Mouse (Mus musculus): ENCODE measurements around the gene Bicral.
"Not testable (repeated sequence)": the region's sequence is repeated elsewhere in the genome, so short reads cannot be mapped to it uniquely, and the experiment has no call there.

The Bicral gene

DNA sequence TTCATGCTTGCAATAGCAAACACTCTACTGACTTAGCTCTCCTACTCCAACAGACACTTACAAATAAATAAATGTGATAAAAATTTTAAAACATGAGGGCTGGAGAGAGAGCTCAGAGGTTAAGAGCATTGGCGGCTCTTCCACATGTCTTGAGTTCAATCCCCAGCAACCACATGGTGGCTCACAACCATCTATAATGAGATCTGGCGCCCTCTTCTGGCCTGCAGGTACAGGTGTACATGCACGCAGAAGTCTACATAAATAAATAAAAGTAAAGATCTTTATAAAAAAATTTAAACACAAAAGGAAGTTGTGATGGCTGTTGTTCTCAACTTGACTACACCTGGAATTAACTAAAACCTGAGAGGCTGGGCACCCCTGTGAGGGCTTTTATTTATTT is 17.3 kb upstream of the Bicral start:
- no peak for DNase-seq (ENCODE audit: low read depth, low spot score)

DNA sequence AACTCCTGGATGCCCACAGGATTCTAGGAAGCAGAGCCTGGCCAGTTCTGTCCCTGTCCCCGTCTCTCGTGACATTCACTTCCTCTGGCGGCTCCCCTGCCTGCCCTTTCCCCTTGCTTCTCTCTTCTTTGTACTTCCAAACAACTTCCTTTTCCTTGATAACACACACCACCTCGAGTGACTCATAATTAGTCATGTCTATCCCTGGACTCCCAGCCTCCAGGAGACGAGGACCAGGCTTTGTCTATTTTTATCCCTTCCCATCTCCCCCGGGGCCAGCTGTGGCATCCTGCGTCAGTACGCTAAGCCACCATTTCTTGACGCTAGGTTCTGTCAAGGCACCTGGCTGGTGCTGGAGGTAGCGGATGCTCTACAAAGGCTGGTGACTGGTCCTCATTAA is 15.9 kb upstream of the Bicral start:
- no peak for DNase-seq (ENCODE audit: low read depth, low spot score)

DNA sequence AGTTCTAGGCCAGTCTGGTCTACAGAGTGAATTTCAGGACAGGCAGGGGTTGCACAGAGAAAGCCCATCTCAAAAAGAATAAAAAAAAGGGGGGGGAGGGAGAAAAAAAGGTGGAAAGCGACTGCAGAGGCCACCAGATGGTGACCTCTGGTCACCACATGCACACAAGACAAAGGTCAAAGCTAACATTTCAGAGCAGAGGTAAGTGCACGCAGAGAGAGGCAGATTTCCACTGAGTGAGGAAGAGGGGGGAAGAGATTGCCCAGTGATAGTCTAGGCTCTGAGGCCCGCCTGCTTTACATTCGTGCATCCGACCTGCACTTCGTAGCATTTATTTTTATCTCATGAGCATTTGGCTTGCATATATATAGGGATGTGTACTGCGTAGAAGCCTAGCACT is 14.5 kb upstream of the Bicral start:
- no peak for DNase-seq (ENCODE audit: low read depth, low spot score)

DNA sequence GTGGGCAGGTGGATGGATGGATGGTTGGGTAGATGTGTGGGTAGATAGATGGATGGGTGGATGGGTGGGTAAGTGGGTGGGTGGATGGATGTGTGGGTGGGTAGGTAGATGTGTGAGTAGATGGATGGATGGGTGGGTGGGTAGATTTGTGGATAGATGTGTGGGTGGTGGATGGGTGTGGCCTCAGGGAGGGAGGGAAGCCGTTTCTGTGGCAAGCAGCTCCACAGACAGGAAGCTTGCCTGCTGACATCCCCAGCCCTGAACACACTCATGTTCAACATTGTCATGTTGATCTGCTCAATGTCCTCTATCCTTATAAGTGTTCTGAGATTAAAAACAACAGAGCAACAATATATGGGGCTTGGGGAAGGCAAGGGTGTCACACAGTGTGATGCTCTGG is 12.6 kb upstream of the Bicral start:
- no peak for DNase-seq (ENCODE audit: low read depth, low spot score)

DNA sequence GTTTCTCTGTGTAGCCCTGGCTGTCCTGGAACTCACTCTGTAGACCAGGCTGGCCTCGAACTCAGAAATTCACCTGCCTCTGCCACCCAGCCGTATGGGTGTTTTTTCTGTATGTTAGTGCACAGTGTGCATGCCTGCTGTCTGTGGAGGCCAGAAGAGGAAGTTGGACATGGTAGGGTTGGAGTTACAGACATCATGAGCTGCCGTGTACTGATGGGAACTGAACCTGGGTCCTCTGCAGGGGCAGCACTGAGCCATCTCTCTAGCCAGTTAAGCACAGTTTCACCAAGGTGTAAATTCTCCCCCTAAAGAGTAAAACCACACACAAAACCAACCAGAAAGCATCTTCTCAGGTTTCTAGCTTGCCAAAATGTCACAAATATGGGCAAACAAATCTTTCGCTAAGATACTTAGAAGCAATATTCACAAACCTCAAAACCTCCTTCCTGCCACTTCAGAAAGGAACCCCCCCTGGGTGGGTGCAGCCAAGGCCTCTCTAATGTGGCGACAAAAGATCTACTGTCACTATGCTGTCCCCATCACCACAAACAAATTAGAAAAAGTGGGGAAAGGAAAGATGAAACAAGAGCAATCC is 12.0 kb upstream of the Bicral start:
- no peak for DNase-seq (ENCODE audit: low read depth, low spot score)

DNA sequence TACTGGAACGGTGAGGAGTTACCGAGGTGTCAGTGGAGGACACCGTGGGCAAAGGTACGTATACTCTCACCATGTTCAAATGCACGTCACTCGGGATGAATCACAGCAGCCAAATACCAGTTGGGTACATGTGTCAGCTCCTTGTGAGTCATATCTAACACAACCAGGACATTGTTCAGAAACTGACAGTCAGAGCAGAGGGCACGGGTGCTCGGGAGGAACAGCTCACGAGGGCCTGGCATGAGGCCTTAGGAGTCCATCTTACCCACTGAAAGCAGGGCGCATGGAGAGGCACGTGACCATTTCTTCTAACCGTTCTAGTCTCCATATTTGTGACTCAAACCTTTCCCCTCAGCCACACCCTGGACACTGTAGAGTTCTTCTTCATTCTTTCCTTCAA is 8.6 kb upstream of the Bicral start:
- no peak for DNase-seq (ENCODE audit: low read depth, low spot score)

DNA sequence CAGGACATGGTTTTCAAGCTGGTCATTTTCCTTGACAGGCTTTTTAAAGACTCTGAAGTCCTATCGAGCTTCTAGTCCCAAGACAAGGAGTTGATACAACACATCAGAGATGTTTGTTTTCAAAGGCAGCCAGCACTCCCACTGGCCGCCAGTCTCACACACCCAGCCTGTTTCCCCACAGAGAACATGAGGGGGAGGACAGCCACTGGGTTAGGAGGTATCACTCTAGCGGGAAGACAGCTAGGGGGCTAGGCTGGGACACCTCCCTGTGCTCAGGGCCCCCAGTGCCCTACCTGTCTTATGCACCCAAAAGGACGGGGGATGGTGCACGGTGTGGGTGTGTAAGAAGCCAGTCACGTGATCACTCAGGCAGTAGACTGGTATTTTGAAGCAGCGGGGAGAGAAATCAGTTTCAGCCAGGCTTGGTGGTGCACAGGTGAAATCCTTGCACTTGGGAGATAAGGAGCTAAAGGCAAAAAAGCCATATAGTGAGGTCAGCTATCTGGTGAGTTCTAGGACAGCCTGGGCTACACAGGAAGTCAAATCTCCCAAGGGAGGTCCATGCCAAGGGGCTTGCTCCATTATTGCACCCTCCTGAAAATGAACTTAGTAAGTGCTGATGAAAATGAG is 6.4 kb upstream of the Bicral start:
- DNase-seq (ENCODE audit: low read depth, low spot score), result no peak

DNA sequence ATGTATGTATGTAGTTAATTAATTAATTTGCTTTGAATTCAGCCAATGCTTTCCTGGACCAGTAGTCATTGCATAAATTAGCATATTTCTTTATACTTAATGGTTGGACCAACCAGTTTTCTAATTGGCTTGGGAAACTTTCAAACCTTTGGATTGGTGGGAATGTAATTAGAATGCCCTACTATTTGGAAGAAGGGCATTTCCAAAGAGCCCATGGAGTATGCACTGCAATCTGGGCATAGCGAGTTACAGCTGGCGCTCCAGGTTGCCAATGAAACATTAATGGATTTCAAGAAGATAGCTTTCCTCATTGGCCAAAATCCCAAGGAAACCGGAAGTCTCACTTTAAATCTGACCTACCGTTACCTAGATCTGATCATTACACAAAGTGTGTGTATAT is 1.8 kb upstream of the Bicral start:
- DNase-seq (ENCODE audit: low read depth, low spot score), result no peak

DNA sequence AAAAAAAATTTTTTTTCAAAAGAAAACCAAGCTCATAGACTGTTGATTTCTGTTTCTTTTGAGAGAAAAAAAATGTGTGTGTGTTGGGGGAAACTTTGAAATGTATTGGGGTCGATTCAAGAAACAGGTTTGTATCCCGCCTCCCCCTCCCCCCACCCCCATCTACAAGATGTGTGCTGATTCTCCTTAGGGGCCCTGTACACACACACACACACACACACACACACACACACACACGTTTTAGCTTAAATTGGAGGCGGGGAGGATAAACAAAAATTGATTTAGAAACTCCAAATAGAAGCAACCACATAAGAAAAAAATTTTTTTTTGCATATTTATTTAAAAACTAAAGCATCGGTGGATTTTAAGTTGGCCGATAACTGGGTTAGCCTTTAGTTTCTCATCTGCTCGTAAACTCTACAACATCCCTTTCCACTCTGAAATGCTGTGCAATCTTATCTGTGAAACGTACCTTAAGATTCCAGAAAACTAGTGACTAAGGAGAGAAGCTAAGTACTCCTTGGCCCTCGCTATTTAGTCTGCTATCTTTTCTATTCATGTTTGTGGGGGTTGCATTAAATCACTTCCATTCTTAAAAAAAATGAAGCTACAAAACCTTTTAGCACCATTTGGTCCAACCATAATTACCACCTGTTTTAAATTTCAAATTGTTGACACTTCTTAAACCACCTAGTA is 615 bp upstream of the Bicral start:
- no peak for DNase-seq (ENCODE audit: low read depth, low spot score)

DNA sequence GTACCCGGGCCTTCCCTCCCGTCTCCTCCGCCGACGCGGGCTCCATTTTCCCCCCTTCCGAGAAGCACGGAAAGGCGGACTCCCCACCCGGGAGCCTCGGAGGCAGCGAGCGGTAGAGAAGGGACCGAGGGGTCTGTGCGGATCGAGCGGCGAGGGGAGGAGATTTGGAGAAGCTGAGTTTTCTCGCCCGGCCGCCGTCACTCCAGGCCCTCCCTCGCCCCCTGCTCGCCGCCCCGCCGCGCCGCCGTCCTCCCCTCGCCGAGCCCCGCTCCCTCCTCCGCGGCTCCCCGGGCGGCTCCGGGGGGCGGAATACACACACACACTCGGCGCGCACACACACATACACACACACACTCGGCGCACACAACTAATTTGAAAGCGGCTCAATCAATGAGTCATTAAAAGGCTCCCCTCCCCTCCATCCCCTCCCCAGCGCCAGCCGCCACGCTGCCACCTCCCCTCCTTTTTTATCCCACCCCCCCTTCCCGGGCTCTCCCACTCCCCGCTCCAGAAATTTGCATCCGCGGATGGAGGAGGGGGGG is 850 bp downstream of the Bicral start:
- DNase-seq (ENCODE audit: low read depth, low spot score), result peak; percentile 54

DNA sequence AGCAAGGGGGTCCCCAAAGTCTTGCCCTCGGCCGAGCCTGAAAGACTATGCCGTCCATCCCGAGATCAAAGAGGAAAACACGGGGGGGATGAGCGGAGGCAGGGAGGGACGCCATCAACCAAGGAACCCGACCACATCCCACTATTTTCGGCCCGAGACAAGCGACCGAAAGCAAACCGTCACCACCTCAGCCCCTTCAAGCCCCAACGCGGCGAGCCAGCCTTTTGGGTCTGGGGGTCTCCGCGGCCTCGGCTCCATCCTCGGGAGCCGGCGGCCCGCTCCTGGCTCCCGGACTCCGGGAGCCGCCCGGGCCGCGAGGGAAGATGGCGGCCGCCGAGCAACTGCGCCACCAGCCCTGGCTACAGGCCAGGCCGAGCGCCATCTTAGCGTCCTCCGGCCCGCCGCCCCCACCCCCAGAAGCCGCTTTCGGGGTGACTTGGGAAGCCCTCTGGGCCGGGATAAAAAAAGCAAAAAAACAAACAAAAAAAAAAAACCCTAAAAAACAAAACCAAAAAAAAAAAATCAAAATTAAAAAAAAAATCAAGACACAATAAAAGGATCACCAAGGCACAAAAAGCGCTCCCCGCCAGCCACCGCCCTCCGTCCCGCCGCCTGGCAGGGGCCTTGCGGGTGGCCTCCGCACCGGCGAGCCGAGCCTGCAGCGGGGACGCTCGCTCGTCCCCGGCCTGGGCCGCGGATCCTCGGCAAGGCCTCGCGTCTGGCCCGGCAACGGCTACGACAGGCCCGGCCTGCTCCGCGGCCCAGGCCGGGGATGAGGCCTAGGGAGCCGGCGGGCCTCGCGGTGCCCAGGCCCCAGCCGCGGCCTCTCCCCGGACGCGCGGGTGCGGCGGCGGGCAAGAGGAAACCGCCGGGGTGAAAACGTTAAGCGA is 1.6 kb downstream of the Bicral start:
- peak; percentile 73 for DNase-seq (ENCODE audit: low read depth, low spot score)

DNA sequence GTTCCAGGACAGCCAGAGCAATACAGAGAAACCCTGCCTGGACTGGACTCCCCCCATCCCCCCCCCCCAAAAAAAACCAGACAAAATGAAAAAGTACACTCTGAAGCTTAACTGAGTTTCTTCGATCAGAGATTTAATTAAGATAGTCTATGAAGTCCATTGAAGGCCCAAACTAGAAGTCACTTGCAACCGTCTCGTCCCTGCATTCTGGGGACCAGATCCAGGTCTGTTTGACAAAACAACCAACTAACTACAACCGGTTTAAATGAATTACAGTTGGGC is 2.2 kb downstream of the Bicral start:
- no peak for DNase-seq (ENCODE audit: low read depth, low spot score)

DNA sequence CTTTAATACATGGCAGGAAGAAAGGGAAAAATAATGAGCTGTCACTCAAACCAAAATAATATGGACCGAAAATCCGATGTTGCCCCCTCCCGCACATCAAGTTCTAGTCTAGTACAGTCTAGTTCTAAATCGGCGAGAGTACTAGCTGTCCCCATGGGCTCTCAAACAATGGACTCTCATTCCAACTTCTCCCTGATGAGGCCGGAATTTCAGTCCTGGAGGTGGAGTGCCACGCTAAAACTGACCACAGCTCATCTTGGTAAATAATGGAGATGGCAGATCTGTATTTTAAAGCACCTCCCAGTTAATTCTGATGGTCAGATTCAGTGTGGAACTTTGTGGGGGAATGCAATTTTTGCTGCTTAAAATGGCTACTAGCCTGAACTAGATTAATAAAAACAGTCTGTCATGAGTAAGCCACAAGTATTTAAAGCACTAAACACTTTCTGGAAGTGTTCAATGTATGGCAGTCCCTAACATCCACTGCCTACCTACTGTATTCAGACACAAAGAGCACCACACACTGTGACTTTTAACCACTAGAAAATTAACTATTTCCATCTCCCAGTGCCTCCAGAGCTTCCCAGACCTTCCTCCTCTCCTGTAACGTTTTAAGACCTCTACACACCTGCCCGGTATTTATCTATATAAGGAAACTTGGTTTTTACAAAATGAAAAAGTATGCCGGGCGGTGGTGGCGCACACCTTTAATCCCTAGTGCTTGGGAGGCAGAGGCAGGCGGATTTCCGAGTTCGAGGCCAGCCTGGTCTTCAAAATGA is 2.8 kb downstream of the Bicral start:
- DNase-seq (ENCODE audit: low read depth, low spot score), result no peak

DNA sequence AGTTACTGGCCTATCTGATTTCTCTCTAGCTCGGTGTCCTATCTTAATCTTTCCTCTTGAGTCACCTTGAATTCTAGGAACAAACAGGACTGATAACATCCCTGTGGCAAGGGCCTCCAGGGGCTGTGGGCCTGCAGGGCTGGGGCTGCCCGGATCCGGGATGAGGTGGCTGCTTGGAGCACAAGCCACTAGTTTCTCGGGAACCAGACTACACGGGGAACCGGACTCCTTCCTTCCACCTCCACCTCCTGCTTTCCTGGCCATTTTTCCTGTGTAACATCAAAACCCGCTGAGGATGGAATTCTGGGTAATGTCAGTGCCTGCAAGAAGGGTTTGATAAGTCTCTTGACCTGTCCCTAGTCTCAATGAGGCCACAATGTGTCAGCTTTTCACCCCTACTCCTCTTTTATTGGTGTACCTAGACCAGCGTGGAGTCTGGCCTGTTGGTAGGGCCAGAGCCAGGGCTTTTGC is 3.6 kb downstream of the Bicral start:
- DNase-seq (ENCODE audit: low read depth, low spot score), result no peak

DNA sequence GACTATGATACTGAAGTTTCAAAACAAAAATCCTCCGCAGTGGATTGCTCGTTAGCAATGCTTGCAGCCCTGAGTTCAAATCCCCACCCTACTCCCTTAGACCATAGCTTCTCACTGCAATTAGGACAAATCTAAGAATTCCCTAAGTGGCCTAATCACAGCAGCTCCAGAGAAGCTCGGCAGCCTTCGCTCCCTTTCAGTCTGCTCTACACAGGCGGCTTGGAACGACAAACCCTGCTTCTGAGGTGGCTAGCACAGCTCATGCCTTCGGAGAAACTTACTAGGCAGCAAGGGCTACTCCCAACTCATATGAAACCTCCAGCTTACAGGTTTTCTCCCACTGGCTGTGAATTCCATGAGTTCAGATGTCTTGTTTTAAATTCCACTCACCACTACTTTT is 4.2 kb downstream of the Bicral start:
- no peak for DNase-seq (ENCODE audit: low read depth, low spot score)

DNA sequence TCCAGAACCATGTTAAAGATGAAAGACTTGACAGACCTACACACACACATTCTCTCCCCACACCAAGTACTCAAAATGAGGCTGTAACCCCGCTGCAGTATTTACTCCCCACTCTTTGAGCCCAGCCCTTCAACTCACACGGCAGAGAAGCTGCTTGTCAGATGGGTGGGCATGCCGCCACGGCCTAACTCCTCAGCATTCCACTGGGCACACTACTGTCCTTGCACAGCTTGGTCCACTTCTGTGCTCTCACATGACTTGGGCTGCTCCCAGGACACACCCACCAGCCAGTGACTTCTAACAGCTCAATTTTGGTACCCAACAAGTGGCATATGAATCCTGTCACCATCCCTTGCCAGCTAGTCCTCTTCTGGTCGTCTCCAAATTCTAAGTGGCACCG is 5.0 kb downstream of the Bicral start:
- DNase-seq (ENCODE audit: low read depth, low spot score), result no peak

DNA sequence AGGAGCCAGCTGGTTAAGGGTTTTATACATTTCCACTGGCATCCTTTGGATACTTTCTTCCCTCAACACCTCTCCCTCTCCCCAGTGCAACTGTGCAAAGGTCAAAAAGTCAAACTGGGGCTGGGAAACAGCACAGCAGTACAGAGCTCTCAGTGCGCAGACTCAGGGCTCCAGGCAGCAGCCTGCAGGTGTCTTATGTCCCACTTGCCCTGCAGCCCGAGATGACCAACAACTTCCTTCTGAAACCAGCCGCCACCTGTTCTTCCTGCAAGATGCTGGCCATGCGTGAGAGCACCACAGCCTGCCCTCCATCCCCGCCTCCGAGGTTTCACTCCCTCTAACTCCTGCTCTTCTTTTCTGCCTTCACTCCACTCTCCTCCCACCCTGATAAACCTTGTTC is 5.6 kb downstream of the Bicral start:
- no peak for DNase-seq (ENCODE audit: low read depth, low spot score)

DNA sequence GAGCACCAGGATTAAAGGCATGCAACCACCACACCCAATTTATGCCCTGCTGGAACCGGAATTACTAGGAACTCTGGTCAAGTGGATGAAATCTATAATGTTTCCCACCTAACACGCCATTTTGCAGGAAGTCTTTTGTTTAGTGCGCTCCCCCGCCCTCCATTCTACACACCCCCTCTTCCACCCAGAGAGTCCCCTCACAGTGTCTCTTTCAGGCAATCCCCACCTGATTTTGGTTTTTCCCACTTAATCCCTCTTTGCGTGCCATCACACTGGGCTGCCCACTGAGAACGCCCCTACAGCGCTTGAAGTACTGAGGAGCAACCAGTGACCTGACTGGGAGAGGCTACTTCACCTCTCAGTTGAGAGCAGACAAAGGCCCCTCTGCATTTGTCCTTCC is 11.1 kb downstream of the Bicral start:
- DNase-seq (ENCODE audit: low read depth, low spot score), result no peak

DNA sequence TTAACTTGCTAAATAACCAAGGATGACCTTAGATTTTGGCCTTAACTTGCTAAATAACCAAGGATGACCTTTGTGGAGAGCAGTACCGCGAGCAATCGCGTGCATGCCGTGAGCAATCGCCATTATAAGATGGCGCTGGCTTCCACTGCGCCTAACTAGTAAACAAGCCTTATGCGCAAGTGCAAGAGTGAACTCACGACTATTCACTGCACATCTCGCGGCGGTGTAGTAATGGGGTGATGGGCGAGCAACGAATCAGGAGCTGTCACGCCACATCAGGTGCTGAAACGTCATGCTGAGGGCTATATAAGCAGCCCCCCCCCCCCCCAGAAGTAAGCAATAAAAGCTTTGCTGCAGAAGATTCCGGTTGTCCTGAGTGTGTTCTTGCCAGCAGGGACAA is 11.7 kb downstream of the Bicral start:
- not testable (repeated sequence) for DNase-seq (ENCODE audit: low read depth, low spot score)

DNA sequence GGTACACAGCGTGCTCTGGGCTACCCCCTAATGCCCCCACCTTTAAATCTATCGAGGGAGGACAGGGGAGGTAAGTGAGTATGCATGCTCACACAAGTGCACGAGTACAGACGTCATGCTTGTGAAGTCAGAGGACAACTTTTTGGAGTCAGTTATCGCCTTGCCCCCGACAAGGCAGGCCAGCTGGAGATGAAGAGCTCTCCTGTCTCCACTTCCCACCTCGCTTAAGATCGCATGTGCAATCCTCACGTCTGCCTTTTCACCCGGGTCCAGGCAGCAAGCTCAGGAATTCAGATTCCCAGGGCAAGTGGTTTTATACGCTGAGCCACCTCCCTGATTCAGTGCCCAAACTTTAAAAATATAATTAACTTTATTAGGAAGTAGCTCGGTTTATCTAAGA is 13.0 kb downstream of the Bicral start:
- no peak for DNase-seq (ENCODE audit: low read depth, low spot score)

DNA sequence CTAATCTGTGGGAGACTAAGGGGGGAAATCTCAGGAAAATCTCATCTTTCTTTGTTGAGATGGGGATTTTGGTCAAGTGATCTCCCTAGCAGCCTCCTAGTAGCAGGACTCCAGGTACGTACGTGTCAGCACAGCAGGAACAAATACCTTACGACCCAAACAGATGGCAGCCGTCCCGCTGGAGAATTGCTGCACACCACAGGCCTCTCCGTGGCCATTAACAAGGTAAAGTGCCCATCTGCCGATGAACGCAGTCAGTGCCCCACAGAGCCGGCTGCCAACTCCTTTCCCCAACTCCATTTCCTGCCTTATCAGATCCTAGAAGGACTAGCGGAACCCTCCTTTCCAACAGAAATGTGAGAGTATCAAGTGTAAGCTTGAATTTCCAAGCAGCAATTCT is 13.5 kb downstream of the Bicral start:
- no peak for DNase-seq (ENCODE audit: low read depth, low spot score)

All from retina, adult 2 months (tissue).